Mouse (Mus musculus) bone marrow macrophage, adult 2 months (primary cell): ENCODE results near the gene Acvrl1.

Experiments used
- CTCF ChIP-seq: IDR thresholded peaks from 2 replicates; pipeline ENCODE4 v1.5.1; 2012; ENCODE audit warnings: low read depth, mild to moderate bottlenecking, low read length, moderate library complexity
- POLR2A ChIP-seq: IDR thresholded peaks from 2 replicates; pipeline ENCODE4 v1.6.1; 2012; ENCODE audit warnings: mild to moderate bottlenecking, low read depth, low read length, borderline replicate concordance

DNA sequence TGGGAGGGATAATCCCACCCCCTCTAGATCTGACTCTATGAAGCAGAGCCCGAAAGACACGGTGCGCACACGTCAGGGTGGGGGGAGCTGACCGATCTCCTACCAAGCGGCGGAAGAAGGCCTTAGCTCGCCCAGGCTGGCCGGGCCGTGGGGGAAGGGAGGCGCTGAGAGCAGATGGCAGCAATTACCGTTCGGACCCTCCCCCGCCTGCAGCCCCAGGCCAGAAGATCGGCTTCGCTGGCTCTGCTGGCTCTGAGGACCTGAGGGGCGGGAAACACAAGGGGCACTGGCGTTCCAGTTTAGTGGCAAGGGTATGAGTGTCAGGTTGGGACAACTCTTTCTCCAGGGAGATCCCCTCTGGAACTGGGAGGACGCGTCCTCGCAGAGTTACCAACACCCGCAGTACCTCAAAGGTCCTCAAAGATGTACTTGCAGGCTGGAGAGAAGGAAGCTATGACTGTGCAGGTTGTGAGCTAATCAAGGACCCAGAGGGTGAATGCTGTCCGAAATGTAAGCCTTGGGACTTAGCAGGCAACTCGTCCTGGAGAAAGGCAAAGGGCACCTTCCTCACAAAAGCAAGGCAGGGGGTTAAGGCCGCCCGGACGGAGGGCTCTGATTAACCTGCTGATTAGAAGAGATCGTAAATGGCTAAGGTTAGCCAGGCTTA lies 30.2 kb upstream of the Acvrl1 start:
- TF ChIP-seq CTCF (no peak), POLR2A (no peak)
